Mouse (Mus musculus): ENCODE data around the gene Cables2. TPM values are rescaled to one million over a fixed set of nuclear protein-coding genes. Genes with fewer than 3 reads are reported as not detected.

Gene Cables2
- polyA plus RNA-seq, 1 experiment: 7.9 TPM

DNA sequence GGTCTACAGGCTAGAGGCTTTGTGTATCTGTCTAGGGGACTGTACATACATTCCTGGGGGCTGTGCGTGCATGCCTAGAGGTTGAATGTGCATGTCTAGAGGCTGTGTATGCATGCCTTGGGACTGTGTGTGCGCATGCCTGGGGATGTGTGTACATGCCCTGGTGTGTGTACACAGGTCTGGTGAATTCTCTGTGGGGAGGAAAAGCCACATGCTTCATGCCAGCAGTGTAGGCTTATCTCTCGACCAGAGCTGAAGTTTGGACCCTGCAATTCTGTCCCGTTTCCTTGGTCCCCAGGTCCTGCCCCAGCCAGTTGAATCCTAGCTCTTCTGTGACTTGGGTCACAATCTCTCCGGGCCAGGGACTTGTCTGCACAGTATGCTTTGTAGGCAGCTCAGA lies 18.3 kb upstream of the Cables2 start:
- Histone ChIP-seq H3K4me3 (ENCODE audit: insufficient read depth, poor library complexity, severe bottlenecking) (no peak overlapping the region), H3K79me2 (ENCODE audit: control insufficient read depth, insufficient read depth) (no peaks in the 10 kb centered on the region), H3K36me3 (ENCODE audit: control insufficient read depth, insufficient read depth) (no peaks in the 10 kb centered on the region), H3ac (ENCODE audit: control insufficient read depth, insufficient read length, low read depth) (no peak overlapping the region), H3K27me3 (ENCODE audit: control insufficient read depth, insufficient read depth, insufficient read length) (peaks cover 66% of the 10 kb centered on the region), H3K79me3 (ENCODE audit: low read depth) (no peaks in the 10 kb centered on the region)
- TF ChIP-seq CEBPB (IDR thresholded peaks at IDR 0.05; ENCODE audit: low read depth): no peak
- TF ChIP-seq MYOD1 (IDR thresholded peaks at IDR 0.05; ENCODE audit: control insufficient read depth, insufficient read length, low read depth): no peak
- TF ChIP-seq CTCF (IDR thresholded peaks at IDR 0.05; ENCODE audit: control insufficient read depth, insufficient read depth, insufficient read length): no peak
- TF ChIP-seq MYOG (IDR thresholded peaks at IDR 0.05; ENCODE audit: control insufficient read depth, extremely low read depth, insufficient read length): no peak
- TF ChIP-seq MAX (IDR thresholded peaks at IDR 0.05): no peak
- no peak for TF ChIP-seq USF1 (IDR thresholded peaks at IDR 0.05; ENCODE audit: low read depth)
- no peak for TF ChIP-seq FOSL1 (IDR thresholded peaks at IDR 0.05; ENCODE audit: insufficient read depth, low read length, poor library complexity, severe bottlenecking)

DNA sequence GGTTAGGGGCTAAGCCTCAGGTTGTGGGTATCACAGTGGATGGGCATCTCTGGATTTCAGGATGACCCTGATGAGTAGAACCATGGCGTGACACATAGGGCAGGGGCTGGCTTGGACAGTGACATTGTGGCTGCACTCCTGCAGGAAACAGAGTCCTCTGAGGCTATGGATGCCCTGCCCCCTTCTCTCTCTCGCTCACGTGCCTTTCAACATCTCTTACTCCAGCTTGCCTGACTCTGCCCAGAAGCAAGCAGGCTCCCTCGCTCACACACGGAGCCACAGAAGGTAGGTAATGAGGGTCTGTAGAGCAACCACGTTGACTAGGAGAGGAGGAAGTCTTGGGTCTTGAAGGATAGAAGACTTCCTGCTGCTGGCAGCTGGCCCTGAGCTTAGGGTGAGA lies 17.2 kb upstream of the Cables2 start:
- no peak overlapping the region for H3ac ChIP-seq (ENCODE audit: control insufficient read depth, insufficient read length, low read depth)
- no peaks in the 10 kb centered on the region for H3K79me2 ChIP-seq (ENCODE audit: control insufficient read depth, insufficient read depth)
- TF ChIP-seq USF1 (IDR thresholded peaks at IDR 0.05; ENCODE audit: low read depth): no peak
- no peak for TF ChIP-seq MYOD1 (IDR thresholded peaks at IDR 0.05; ENCODE audit: control insufficient read depth, insufficient read length, low read depth)
- no peak for TF ChIP-seq FOSL1 (IDR thresholded peaks at IDR 0.05; ENCODE audit: insufficient read depth, low read length, poor library complexity, severe bottlenecking)
- no peak for TF ChIP-seq CTCF (IDR thresholded peaks at IDR 0.05; ENCODE audit: control insufficient read depth, insufficient read depth, insufficient read length)
- TF ChIP-seq MYOG (IDR thresholded peaks at IDR 0.05; ENCODE audit: control insufficient read depth, extremely low read depth, insufficient read length): no peak
- TF ChIP-seq MAX (IDR thresholded peaks at IDR 0.05): no peak
- TF ChIP-seq CEBPB (IDR thresholded peaks at IDR 0.05; ENCODE audit: low read depth): no peak
- peaks cover 77% of the 10 kb centered on the region for H3K27me3 ChIP-seq (ENCODE audit: control insufficient read depth, insufficient read depth, insufficient read length)
- H3K4me3 ChIP-seq (ENCODE audit: insufficient read depth, poor library complexity, severe bottlenecking): no peak overlapping the region
- no peaks in the 10 kb centered on the region for H3K79me3 ChIP-seq (ENCODE audit: low read depth)
- no peaks in the 10 kb centered on the region for H3K36me3 ChIP-seq (ENCODE audit: control insufficient read depth, insufficient read depth)

DNA sequence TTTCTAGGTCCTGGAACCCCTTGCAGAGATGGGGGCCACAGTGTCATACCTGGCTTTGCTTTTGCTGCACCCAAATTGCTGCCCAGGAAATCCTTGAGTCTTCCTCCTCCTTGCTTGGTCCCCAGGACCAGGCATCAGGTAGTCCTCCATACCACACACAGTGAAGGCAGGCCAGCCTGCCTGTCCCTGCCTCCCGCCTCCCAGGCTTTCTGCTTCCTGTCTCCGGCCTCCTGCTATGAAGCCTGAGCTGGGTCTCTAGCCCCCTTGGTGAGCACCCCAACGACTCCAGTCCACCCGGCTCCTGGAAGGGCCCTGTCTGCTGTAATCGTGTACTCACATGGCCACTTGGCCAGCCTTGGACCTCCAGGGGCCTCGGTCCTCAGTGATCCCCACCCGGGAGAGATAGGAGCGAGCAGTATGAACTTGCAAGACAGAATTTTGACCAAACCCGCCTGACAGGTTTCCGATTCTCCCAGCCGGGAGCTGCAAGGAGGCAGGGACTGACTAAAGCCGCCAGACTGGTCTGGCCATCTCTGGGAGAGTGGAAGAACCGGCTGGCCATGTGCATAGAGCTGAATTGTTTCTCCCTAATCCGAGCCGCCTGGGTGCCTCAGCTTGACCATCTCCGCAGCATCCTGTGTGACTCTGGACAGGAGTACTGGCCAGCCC lies 16.3 kb upstream of the Cables2 start, which contains the start of gene Rbbp8nl:
TSS of gene Rbbp8nl (minus strand) at position 440 of the 669 bp plus-strand sequence.
- Histone ChIP-seq H3K79me3 (ENCODE audit: low read depth) (no peaks in the 10 kb centered on the region), H3K4me3 (ENCODE audit: insufficient read depth, poor library complexity, severe bottlenecking) (no peak within 1 kb of the TSS), H3K27me3 (ENCODE audit: control insufficient read depth, insufficient read depth, insufficient read length) (peaks cover 83% of the 10 kb centered on the region), H3K36me3 (ENCODE audit: control insufficient read depth, insufficient read depth) (no peaks in the 10 kb centered on the region), H3ac (ENCODE audit: control insufficient read depth, insufficient read length, low read depth) (no peak within 1 kb of the TSS), H3K79me2 (ENCODE audit: control insufficient read depth, insufficient read depth) (no peaks in the 10 kb centered on the region)
- no peak for TF ChIP-seq MYOG (IDR thresholded peaks at IDR 0.05; ENCODE audit: control insufficient read depth, extremely low read depth, insufficient read length)
- TF ChIP-seq CEBPB (IDR thresholded peaks at IDR 0.05; ENCODE audit: low read depth): no peak
- TF ChIP-seq MAX (IDR thresholded peaks at IDR 0.05): no peak

DNA sequence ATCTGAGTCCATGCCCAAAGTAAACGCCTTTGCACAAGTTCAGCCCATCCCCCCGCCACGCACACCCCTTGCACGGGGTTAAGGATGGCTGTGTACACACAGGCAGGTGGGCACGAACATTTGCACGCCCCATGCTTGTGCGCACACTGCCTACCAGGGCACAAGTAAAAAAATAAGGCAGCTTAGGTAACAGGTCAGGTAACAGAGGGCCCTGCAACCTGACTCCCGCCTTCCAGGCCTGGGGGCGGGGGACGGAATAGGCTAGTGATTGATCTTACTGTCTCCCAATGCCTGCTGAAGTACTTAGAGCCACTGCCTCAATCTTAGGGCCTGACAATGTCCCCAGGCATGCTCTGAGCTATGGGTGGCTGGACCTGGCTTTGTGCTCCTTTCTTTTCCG lies 15.7 kb upstream of the Cables2 start:
- Histone ChIP-seq H3K36me3 (ENCODE audit: control insufficient read depth, insufficient read depth) (no peaks in the 10 kb centered on the region), H3K4me3 (ENCODE audit: insufficient read depth, poor library complexity, severe bottlenecking) (no peak overlapping the region), H3ac (ENCODE audit: control insufficient read depth, insufficient read length, low read depth) (no peak overlapping the region), H3K27me3 (ENCODE audit: control insufficient read depth, insufficient read depth, insufficient read length) (peaks cover 83% of the 10 kb centered on the region), H3K79me2 (ENCODE audit: control insufficient read depth, insufficient read depth) (no peaks in the 10 kb centered on the region), H3K79me3 (ENCODE audit: low read depth) (no peaks in the 10 kb centered on the region)
- TF ChIP-seq FOSL1 (IDR thresholded peaks at IDR 0.05; ENCODE audit: insufficient read depth, low read length, poor library complexity, severe bottlenecking) (no peak), MAX (IDR thresholded peaks at IDR 0.05) (no peak), MYOG (IDR thresholded peaks at IDR 0.05; ENCODE audit: control insufficient read depth, extremely low read depth, insufficient read length) (no peak), CEBPB (IDR thresholded peaks at IDR 0.05; ENCODE audit: low read depth) (no peak), MYOD1 (IDR thresholded peaks at IDR 0.05; ENCODE audit: control insufficient read depth, insufficient read length, low read depth) (no peak), CTCF (IDR thresholded peaks at IDR 0.05; ENCODE audit: control insufficient read depth, insufficient read depth, insufficient read length) (no peak), USF1 (IDR thresholded peaks at IDR 0.05; ENCODE audit: low read depth) (no peak)

DNA sequence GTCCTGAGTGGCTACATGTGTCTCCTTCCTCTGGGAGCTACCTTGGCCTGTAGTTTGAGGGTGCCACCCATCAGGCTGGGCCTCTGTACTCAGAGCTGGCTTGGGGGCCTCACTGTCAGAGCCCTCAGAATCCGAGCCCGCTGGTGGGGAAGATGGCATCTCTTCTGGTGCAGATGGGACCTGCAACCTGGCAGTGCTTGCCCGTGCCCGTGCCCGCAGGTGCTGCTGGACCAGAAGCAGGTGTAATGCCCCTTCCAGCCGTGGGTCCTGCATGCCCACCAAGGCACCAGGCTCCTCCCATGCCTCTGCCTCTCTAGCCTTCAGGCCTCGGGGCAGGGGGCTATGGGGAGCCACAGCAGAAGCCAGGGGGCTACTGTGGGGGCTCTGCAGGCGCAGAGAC lies 6.0 kb upstream of the Cables2 start:
- H3K4me3 ChIP-seq (ENCODE audit: insufficient read depth, poor library complexity, severe bottlenecking): no peak overlapping the region
- no peaks in the 10 kb centered on the region for H3K36me3 ChIP-seq (ENCODE audit: control insufficient read depth, insufficient read depth)
- H3K27me3 ChIP-seq (ENCODE audit: control insufficient read depth, insufficient read depth, insufficient read length): peaks cover 78% of the 10 kb centered on the region
- no peak overlapping the region for H3ac ChIP-seq (ENCODE audit: control insufficient read depth, insufficient read length, low read depth)
- TF ChIP-seq CTCF (IDR thresholded peaks at IDR 0.05; ENCODE audit: control insufficient read depth, insufficient read depth, insufficient read length): no peak
- TF ChIP-seq MYOD1 (IDR thresholded peaks at IDR 0.05; ENCODE audit: control insufficient read depth, insufficient read length, low read depth): no peak
- TF ChIP-seq USF1 (IDR thresholded peaks at IDR 0.05; ENCODE audit: low read depth): no peak
- no peak for TF ChIP-seq MYOG (IDR thresholded peaks at IDR 0.05; ENCODE audit: control insufficient read depth, extremely low read depth, insufficient read length)
- no peak for TF ChIP-seq FOSL1 (IDR thresholded peaks at IDR 0.05; ENCODE audit: insufficient read depth, low read length, poor library complexity, severe bottlenecking)
- no peak for TF ChIP-seq CEBPB (IDR thresholded peaks at IDR 0.05; ENCODE audit: low read depth)
- TF ChIP-seq MAX (IDR thresholded peaks at IDR 0.05): no peak
- no peaks in the 10 kb centered on the region for H3K79me2 ChIP-seq (ENCODE audit: control insufficient read depth, insufficient read depth)
- no peaks in the 10 kb centered on the region for H3K79me3 ChIP-seq (ENCODE audit: low read depth)
